Mouse (Mus musculus) embryo, embryonic 11.5 days (tissue): Measurements from ENCODE around the gene Npas1.

Experiments
- DNase-seq: peaks from one replicate; pipeline ENCODE4 v3.0.0-alpha.2; 2012; ENCODE audit warnings: low read depth, low spot score

Npas1 gene

DNA sequence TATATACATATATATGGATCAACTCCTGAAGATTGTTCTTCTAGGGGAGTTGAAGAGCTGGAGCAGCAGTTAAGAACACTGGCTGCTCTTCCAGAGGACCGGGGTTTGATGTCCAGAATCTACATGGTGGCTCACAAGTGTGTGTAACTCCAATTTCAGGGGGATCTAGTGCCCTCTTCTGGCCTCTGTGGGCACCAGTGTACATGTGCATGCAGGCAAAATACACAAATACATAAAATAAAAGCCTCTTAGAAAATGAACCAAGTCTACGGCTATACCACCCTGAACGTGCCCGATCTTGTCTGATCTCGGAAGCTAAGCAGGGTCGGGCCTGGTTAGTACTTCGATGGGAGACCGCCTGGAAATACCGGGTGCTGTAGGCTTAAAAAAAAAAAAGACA, 6.0 kb downstream of the Npas1 start:
- DNase-seq: no peak

DNA sequence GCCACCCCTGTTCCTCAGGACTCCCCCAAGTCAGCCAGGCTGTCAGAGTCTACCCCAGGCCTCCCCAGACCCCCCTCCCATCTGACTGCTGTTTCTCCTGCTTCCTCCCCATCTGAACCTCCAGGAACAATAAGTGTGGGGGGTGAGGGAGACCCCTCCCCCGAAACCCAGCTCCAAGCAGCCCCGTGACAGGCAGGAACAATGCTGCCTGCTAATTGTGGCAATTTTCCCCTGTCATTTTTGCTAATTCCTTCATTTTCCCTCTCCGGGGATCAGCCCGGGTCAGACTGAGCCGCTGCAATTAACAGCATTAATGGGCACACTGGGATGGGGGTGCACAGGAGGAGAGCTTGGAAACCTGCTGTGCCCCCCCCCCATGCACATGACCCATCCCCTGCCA, 9.4 kb downstream of the Npas1 start:
- DNase-seq: no peak

DNA sequence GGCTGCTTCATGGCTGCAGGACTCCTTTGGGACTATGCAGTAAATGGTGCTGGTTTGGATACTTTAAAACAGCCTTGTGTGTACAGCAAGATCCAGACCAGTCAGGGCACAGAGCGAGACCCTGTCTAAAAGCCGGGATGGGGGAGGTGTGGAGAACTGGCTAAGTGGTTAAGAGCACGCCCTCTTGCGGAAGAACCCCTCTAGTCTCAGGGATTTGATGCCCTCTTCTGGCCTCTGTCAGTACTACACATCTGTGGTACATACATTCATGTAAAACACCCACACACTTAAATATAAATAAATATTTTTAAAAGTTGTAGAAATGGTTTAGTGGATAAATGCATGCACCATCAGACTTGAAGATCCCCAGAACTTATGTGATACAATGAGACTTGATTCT, 11.0 kb downstream of the Npas1 start:
- no peak for DNase-seq

DNA sequence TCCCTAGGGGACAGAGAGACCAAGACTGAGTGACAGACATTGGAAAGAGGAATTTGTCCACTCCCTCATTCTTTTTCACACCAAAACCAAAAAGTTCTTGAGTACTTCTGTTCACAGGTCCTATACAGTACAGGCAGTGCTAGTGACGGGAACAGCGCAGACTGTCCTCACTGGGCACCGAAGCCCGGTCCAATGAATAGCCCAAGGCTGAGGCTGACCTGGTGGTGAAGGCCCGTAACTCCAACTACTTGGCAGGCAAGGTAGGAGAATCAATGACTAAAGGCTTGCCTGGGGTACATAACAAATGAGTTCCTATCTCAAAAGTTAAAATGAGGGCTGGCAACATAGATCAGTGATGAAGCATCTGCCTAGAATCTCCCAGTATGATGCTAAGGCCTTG, 12.0 kb downstream of the Npas1 start:
- no peak for DNase-seq

DNA sequence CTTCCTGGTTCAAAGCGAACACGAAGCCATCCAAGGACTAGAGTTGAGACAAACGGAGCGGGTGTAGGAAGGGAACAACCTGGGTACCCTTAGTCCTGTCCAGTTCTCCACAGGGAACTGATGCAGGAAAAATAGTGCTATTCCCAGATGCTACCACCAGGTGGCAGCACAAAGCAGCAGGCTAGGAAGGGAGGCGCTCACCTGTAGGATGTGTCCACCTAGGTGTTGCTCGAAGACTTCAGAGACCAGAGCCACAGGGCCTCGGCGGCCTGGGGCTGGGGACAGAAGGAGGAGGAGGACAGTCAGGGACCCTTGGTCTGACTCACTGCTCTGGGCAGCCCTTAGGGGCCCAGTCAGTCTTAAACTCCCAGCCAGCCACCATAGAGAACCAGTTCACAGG, 12.4 kb downstream of the Npas1 start:
- peak; percentile 55 for DNase-seq

DNA sequence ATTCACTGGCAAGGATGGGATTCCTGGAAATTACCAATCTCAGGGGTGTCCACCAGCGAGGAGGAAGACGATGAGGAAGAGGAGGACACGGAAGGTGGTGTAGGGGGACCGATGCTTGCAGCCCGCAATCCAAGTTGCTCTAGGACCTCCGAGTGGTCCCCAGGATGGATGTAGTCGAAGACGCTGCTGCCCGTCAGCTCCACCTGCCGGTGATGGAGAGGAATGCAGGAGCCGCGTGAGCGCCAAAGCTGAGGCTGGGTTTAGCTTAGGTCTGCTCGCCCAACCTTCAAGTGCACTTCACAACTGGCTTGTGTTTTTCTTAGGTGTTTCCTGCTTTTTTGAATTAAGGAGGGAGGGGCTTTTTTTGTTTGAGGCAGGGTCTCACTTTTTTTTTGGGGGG, 14.3 kb downstream of the Npas1 start:
- peak; percentile 72 for DNase-seq

DNA sequence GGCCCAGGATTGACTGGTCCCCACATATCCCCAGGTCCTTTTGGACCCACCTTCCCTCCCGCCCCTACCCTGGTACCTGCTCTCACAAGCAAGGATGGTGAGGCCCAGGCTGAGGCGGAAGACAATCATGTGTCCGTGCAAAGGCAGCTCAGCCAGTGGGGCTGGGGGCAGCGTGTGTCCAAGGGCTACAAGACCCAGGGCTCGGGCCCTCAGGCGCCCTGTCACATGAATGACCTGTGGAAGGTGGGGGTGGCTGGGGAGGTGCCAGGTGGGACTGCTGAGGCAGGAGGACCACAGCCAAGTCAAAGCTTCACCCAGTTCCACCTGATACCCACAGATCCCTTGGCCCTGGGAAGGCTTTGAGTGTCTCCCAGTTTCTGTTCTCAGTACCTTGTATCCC, 15.8 kb downstream of the Npas1 start:
- DNase-seq: no peak

DNA sequence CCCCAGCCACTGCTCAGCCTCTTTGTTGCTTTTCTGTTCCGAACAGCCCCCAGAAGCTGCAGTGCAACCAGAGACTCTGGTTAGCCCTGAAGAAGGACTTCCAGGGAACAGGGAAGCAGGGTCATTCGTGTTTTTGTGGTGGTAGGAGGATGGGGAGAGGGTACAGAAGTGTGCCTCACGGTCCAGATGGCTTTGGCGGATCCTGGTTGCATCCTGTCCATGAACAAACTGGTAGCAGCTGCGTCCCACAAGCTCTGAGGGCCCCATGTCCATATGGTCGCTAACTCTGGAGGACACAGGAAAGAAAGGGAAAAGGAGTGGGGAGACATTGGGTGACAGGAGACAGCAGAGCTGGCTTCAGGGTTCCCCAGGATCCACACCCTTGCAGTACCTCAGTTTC, 16.4 kb downstream of the Npas1 start:
- DNase-seq: no peak

DNA sequence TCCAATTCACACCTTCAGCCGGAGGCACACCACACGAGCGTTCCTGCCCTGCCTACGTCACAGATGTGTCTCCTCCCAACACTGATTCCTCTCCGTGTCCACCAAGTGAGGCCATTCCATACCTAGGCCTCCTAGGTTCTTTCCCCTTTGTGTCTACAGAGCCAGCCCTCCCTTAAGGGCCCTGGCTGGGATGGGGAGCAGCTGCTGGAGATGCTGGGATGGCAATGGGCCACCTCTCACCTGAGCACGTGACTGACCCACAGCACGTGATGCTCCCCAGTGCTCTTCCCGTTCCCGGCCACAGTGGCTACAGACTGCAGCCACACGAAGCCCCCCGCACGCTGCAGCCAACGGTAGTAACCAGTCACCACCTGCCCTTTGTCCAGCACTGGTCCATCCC, 17.0 kb downstream of the Npas1 start:
- DNase-seq: no peak

DNA sequence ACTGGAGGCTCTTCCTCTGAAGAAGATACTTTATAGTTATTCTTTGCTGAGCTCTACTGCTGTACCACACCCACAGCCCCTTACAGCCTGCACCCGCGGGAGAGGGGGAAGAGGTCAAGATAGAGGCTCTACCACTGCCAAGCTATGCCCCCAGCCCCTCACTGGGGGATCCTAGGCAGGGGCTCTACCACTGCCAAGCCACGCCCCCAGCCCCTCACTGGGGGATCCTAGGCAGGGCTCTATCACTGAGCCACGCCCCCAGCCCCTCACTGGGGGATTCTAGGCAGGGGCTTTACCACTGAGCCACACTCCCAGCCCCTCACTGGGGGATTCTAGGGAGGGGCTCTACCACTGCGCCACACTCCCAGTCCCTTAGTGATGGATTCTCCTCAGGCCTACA, 21.2 kb downstream of the Npas1 start:
- no peak for DNase-seq

DNA sequence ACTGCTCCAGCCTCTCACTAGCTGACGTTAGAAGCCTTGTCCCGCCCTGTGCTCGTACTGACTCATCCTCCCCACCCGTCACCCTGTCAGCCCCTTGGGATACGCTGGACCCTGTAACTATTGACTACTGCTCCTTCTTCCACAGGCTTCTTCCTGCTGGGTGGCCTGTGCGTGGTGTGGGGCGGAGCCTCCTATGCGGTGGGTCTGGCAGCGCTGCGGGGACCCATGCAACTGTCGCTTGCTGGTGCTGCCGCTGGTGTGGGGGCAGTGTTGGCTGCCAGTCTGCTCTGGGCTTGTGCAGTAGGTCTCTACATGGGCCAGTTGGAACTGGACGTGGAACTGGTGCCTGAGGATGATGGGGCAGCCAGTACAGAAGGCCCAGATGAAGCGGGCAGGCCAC, 22.5 kb downstream of the Npas1 start:
- no peak for DNase-seq

DNA sequence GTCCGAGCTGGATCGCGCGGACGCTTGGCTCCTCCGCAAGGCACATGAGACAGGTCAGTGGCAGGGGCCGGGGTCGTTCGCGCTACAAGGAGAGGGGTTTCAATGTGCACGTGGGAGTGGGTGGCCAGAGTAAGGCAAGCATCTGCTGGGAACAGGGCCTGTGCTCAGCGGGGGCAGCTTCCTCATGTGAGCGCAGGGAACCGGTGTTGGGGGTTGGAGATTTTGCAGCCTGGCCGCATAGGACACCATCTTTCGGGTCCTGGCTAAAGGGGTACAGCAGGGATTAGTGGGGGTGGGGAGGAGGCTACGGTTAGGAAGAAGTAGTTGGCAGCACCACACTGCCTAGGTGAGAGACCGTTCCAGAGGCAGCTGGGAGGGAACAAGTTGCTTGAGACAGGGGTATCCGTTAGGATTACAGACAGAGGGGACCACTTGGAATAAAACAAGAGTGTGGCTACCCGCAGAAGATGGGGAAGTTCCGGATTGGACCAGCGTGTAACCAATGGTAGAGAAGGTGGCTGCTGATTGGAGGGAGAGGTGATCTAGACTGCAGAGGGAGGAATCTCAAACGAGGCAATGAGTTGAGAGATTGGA, 24.3 kb downstream of the Npas1 start:
- peak; percentile 39 for DNase-seq

DNA sequence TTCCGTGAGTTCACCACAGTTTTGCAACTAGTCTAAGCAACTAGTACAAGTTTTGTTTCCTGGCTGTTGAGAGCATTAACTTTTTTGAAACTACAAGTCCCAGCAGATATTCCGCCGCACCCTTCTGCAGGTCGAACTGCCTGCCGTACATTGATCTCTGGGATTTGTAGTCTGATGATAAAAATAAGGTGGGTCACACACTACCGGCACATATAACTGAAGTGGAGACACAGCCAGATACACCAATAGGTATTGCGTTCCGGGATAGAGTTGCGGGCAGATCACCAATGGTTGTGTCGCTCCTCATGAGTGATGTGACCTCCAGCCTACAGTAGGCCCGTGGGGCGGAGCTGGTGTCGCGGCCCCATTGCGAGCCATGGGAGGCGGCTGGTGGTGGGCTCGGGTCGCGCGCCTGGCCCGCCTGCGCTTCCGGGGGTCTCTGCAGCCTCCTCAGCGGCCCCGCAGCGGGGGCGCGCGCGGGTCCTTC, 24.9 kb downstream of the Npas1 start, which contains the start of gene Tmem160:
Tmem160 (plus strand) TSS at position 193 of the 487 bp plus-strand sequence.
- DNase-seq: peak; percentile 74

DNA sequence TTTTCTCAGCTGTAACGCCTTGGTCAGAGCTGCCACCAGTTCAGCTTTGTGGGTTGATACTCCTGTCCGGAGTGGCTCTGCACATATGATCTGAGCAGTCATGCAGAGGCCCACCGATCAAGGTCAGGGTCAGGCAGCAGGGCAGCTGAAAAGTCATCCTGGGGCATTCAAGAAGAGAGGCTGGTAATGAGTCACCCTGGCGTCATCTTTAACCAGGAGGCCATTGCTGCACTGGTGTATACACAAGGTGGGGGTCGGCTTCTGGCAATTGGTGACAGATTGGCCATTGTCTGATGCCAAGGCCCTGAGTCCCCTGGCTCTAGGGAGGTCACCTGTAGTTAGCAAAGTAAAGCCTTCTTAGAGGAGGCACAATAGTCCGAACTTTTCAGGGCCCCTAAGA, 25.9 kb downstream of the Npas1 start:
- DNase-seq: no peak

DNA sequence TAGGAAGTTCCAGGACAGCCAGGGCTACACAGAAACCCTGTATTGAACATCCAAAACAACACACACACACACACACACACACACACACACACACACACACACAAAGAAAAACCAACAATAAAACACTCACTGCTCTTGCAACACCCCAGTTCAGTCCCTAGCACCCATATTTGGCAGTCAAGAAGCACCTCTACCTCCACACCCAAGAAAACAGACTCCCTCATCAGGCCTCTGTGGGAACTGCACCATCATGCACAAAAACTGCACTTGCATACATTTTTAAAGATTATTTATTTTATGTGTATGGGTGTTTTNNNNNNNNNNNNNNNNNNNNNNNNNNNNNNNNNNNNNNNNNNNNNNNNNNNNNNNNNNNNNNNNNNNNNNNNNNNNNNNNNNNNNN, 36.3 kb downstream of the Npas1 start:
- DNase-seq: no peak

DNA sequence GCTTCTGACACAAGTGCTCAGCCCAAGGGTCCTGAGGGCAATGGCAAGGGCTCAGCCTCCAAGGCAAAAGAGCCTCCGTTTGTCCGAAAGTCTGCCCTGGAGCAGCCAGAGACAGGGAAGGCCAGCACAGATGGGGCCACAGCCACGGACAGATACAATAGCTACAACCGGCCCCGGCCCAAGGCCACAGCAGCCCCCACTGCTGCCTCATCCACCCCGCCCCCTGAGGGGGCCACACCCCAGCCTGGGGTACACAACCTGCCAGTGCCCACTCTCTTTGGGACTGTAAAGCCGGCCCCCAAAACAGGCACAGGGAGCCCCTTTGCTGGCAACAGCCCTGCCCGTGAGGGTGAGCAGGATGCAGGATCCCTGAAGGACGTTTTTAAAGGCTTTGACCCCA, 42.4 kb downstream of the Npas1 start:
- no peak for DNase-seq

DNA sequence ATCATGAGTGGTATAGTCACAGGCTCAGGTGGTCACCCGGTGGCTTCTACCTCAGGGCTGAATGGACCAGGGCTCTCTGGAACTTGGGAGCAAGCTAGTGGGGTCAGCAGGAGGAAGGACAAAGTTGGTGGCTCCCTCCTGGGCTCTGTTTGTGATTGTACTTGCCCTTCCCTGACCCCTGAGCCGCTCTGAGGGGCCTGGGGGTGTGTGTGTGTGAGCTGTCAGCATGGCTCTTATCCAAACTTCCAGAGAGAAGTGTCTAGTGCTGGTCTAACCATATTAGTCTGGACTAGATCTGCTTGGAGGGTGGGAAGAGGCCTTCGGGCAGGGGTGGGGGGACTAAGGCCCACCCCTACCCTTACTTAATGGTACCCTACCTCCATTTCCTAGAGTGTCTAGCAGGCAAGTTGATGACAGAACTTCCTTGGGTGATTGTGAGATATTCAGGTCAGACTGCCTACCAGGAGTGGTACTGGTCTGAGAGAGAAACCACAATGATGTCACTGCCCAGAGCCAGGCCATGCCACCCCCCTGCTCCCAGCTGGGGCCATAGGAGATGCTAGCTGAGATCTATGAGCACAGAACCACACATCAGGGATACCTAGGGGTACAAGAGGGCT, 44.1 kb downstream of the Npas1 start:
- DNase-seq: no peak

DNA sequence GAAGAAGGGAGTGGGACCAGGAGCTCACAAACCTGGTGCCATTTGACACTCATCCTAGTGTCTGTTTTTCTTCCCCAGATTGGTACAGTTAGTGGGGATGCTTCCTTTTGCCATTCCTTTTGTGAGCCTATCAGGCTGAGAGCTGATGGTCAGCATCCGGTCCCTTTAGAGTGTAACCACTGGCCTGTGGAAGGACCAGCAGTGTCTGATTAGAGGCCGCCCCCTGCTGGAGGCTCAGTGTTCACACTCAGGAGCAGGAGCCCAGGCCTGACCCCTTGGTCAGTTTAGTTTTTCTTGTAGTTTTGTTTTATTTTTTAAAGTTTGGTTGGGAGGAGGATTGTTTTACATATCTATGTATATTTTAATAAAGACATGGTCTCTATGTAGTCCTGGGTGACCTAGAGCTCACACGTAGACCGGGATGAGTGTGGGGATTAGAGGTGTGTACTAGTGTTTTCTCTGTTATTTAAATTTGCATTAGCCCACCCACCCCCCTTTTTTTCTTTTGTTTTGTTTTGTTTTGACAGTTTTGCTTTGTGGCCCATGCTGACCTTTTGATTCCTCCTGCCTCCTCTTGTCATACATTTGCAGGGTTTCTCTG, 51.3 kb downstream of the Npas1 start:
- no peak for DNase-seq

DNA sequence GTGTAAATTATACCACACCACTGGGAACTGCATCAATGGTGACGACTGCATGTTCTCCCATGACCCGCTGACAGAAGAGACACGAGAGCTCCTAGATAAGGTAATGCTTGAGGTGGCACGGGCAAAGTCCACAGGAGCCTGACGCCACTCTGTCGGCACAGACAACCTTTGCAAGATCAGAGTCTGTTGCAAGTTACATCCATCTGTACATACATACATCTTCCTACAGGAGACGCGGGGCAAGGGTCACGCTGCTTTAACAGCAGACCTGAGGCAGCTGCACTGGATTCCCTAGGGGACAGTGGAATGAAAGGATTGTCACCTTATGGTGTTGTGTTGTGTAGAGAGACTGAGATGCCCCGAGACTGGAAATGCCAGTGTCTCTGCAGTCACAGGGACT, 51.8 kb downstream of the Npas1 start:
- DNase-seq: no peak

DNA sequence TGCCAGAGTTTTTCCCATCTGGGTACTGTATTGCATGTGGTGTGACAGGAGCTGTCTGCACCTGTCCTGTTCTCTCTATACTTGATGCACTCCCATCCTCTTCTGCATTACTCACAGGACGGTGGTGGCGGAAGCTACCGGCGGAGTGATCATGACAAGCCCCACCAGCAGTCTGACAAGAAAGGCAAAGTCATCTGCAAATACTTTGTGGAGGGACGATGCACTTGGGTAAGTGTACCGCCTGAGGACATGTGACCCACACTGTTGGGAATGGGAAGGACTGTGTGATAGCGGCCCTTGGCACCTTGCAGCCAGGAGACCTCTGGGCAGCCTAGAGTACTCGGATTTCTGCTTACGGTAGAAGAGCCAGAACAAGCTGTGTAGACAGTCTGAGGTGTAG, 53.8 kb downstream of the Npas1 start:
- no peak for DNase-seq

DNA sequence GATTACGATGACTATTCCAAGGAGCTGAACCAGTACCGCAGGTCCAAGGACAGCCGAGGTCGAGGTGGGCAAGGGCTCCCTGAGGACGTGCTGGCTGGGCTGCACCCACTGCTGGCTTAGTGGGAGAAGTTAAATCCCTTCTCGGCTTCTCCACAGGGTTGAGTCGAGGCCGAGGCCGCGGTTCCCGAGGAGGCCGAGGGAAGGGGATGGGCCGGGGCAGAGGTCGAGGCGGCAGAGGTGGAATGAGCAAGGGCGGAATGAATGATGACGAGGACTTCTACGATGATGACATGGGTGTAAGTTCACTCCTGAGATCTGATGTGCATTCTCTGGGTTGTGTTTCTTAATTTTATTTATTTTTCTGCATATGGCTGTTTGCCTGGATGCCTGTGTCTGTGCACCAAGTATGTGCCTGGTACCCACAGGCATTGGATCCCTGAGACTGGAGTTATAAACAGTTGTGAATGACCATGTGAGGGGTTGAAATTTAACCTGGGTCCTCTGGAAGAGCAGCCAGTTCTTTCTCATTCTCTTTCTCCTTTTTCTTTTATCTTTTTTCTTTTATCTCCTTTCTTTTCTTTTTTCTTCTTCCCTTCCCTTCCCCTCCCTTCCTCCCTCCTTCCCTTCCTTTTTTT, 55.2 kb downstream of the Npas1 start:
- DNase-seq: no peak

DNA sequence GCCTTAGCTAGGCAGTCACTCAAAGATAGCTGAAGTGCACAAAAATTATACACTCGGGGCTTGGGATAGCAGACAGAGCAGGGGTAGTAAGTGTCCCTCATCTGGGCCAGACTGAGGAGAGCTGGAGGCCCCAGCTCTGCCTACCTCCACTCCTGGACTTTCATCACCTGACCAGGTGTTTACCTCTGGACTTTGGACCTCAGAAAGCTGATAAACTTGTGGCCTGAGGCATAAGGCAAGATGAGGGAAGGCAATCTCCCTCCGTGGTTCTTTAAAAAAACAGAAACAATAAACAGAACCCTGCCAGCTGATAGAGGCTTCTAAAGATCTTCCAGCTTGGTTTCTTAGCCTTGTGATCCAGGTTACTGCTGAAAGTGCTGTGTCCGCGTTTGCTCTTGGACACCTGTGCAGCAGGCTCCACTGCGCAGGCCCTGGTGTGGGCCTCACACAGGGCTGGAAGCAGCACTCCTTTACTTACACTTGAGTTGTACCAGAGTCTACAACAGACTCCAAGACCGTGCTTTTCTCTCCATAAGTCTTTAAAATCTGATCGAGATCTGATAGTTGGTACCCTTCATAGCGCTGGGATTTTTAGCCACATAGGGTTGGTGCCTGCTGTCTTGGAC, 56.9 kb downstream of the Npas1 start:
- DNase-seq: no peak
